Mouse (Mus musculus) liver, adult 2 months (tissue): ENCODE results near the gene Cntn5.

Source experiments
- CTCF ChIP-seq: fragments of 200-500 bp; IDR thresholded peaks from 2 replicates; pipeline ENCODE4 v1.5.1; 2011; ENCODE audit warnings: low read depth, low read length, control low read depth
- POLR2A ChIP-seq: fragments of 200-500 bp; IDR thresholded peaks from 2 replicates; pipeline ENCODE4 v1.6.1; 2011; ENCODE audit warnings: low read length, control low read depth; ENCODE audit not compliant: insufficient read depth; ENCODE audit errors: extremely low read depth

DNA sequence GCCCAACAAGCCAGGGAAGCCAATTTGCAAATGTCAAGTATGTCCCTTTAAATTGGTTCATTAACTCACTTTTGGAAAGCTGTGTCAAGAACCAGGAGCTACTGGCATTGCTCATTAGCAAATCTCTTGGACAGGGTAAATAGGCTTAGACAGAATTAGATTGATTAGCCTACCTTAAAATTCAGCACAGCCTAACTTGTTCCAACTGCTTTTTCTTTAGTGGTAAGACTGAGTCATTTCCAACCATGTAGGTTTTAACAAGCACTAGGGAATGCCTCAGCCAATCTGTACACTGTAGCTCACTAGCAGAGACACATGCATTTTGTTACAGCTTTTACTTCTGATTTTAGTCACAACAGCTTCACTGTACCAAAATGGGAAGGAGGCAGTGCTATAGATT lies 222.9 kb downstream of the Cntn5 start:
- TF ChIP-seq POLR2A (no peak), CTCF (no peak)
